Mouse (Mus musculus): ENCODE results near the gene Lbhd2.
A peak's percentile ranks its signal among the peaks of the same experiment; 100 is the strongest.

Gene Lbhd2

GRCm38 (mm10) chr12:111406622-111407021 is at the start of gene Lbhd2:
Gene Lbhd2, plus strand, starts transcription at chr12:111406809.
- no peak for DNase-seq (ENCODE audit: low spot score in 2 of 2)

GRCm38 (mm10) chr12:111360671-111361070 is 45.9 kb upstream of the Lbhd2 start:
- DNase-seq (ENCODE audit: low spot score in 2 of 2) = no peak

GRCm38 (mm10) chr12:111361319-111362098 is 45.1 kb upstream of the Lbhd2 start:
- no peak for DNase-seq (ENCODE audit: low spot score in 2 of 2)

GRCm38 (mm10) chr12:111364234-111364633 is 42.4 kb upstream of the Lbhd2 start:
- DNase-seq (ENCODE audit: low spot score in 2 of 2) = no peak

DNA sequence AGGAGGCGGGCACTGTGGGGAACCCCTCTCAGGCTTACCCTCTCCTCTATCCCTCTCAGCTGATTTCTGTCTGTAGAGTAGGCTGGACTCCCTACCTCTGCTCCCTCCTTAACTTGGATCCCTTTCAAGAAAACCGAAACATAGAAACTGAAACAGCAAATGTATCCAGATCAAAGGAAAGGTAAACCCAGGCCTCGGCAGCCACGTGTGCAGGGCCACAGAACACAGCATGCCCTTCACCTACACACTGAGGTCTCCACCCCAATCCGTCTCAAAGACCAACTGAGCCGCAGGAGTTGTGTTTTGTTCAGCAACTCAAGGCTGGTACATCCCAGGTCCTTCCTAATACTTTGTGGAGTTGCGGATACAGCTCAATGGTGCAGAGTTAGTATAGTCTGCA is 39.5 kb upstream of the Lbhd2 start:
- DNase-seq (ENCODE audit: low spot score in 2 of 2) = no peak

DNA sequence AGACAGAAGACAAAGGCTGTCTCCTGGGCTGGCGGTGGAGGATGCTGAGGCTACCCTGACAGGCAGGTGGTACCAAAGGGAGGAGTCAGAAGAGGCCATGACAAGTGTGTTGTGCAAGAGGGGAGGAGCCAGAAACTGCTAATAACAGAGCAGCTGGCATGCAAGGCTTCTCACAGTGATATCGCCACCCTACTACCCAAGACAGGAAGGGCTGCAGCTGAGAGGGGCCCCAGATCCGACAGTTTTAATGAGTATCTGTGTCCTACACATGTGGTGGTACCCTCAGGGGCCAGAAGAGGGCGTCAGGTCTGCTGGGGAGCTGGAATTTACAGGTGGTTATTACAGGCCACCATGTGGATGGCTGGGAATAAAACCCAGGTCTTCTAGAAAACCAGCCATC is 36.4 kb upstream of the Lbhd2 start:
- DNase-seq (ENCODE audit: low spot score in 2 of 2) = no peak

DNA sequence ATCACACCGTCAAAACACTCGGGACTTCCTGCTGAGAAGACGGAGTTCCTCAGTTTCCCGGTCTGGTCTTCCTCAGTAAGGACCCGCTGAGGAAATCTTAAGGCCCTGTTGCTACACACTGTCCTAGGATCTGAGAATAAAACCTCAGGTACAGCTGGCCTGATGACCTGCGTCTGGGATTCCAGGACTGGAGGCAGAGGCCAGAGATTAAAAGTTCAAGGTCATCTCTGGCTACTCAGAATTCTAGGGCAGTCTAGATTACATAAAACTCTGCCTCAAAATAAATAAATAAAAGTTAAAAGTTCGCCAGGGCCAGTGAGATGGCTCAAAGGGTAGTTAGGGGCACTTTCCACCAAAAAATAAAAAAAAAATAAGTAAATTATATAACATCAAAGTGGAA is 34.7 kb upstream of the Lbhd2 start:
- no peak for DNase-seq (ENCODE audit: low spot score in 2 of 2)

GRCm38 (mm10) chr12:111373411-111373810 is 33.2 kb upstream of the Lbhd2 start:
- DNase-seq (ENCODE audit: low spot score in 2 of 2) = no peak

- no peak for DNase-seq (ENCODE audit: low spot score in 2 of 2)
Observed at GRCm38 (mm10) chr12:111374727-111375126, 31.9 kb upstream of the Lbhd2 start.

GRCm38 (mm10) chr12:111375559-111375958 is 31.1 kb upstream of the Lbhd2 start:
- DNase-seq (ENCODE audit: low spot score in 2 of 2) = no peak

- DNase-seq (ENCODE audit: low spot score in 2 of 2) = no peak
Observed at GRCm38 (mm10) chr12:111376053-111376452, 30.6 kb upstream of the Lbhd2 start.

DNA sequence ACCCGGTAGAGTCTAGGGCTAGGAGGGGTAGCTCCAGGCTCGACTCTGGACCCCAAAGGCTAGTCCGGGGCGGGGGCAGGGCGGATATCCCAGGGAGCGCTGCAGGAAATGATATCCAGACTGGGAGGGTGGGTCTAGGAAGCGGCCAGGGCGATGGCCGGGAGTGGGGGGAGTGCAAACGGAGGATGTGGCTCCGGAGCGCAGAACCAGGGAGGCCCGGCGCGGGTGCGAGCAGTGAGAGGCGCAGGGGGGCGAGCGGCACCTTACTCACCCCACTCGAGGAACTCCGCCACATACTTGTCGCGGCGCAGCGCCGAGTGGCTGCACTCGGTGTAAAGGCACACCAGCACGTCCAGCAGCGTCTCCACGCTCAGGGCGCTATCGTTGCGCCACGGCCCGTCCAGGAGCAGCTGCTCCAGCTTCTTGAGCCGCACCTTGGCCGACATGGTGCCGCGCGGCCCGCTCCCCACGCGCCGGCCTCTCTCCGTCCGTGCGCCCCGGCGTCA is 29.7 kb upstream of the Lbhd2 start:
- no peak for DNase-seq (ENCODE audit: low spot score in 2 of 2)

DNA sequence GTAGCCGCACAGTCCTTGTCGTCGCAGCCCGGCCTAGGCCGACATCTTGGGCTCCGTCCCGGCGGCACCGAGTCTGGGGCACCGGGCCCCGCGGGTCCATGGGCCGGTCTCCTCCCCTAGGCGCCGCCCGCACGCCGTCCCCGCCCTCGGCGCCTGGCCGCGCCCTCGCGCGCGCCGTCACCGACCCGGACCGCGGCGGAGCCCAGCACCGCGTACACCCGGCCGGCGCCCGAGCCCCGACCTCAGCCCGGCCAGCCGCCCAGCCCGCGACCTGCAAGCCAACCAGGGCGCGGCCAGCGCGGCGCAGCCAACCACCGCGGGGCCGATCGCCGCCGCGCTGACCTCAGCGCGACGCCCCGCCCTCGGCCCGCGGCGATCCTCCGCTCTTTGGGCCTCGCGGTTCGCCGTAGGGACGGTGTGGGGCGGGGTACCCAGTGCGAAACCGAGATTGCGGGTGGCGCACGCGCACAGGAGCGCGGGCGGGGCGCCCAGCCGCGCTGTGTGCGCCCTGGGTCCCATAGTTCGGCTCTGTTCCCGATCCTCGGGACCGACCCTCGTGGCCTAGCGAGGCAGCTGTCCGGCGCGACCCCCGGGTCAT is 29.1 kb upstream of the Lbhd2 start, which contains the start of gene Cdc42bpb:
Gene Cdc42bpb (minus strand): TSS at position 343 of the 598 bp plus-strand sequence.
- DNase-seq (ENCODE audit: low spot score in 2 of 2) = peak; percentile 88 to 92

GRCm38 (mm10) chr12:111377986-111378490 is 28.6 kb upstream of the Lbhd2 start:
- no peak for DNase-seq (ENCODE audit: low spot score in 2 of 2)

GRCm38 (mm10) chr12:111378812-111379211 is 27.8 kb upstream of the Lbhd2 start:
- DNase-seq (ENCODE audit: low spot score in 2 of 2) = no peak

DNA sequence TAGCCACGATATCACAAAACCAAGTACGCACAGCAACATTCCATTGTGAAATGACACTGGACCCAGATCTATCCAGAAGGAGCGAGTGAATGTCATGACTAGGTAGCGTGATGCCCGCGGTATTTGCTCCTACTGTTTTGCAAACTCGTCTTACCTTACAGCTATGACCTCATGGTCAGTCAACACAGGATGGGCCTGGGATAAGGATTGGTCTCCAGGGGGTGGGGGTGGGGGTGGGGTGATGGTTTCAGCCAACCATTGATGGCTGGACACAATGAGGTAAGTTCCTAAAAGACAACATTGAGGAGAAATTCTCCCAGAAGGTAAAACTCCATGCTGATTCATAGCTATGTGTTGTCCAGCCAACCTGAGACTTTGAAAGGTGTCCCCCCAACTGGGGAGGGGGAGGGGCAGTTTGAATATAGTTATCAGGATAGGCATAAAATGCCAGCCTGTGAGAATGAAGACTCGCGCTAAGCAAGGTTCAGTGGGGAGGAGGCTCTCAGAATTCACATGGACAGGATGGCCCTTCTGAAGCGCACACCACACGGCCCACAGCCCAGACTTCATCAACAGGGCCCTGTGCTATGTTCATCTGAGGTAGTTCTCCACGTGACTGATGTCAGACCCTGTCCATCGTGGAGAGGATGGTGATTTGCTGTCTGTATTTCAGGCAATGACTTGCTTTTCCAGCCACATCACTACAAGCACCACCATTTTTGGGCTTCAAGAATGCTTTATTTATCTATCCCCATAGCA is 20.5 kb upstream of the Lbhd2 start:
- DNase-seq (ENCODE audit: low spot score in 2 of 2) = no peak

DNA sequence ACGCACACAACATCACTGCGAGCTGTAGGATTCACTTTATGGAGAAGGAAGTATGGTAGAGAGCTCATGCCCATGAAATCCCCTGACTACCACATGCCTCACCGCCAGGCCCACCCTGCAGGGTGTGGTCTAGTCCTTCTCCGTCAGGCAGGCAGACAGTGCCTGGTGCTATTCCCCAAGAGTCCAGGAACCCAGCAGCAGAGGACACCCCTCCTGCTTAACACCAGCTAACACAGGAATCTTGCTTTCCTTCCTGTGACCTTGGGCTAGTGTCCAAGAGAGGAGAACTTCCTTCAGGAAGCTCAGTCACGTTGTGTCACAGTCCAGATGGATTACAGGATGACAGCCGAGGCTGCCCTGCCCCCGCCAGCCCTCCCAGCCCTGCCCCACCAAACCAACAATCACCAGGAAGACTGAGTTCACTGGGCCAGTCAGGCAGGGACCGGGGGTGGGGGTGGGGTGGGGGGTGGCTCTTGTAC is 19.9 kb upstream of the Lbhd2 start:
- no peak for DNase-seq (ENCODE audit: low spot score in 2 of 2)

DNA sequence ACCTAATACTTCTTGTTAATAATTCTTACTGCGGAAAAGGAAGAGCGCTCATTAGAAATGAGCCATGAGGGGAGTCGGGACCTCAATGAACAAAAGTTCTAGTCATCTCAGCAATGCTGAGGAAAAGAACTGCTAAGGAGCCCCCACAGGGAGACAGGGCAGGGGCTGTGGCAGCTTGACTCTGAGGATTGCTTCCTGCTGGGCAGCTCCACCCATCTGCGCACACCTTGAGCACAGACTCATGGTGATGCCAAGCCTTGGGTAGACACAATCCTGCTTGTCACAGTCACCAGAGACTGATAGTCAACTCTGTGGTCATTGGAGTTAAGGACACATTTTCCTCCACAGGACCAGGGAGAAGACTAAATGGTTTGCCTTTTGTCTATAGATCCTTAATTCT is 19.5 kb upstream of the Lbhd2 start:
- no peak for DNase-seq (ENCODE audit: low spot score in 2 of 2)

DNA sequence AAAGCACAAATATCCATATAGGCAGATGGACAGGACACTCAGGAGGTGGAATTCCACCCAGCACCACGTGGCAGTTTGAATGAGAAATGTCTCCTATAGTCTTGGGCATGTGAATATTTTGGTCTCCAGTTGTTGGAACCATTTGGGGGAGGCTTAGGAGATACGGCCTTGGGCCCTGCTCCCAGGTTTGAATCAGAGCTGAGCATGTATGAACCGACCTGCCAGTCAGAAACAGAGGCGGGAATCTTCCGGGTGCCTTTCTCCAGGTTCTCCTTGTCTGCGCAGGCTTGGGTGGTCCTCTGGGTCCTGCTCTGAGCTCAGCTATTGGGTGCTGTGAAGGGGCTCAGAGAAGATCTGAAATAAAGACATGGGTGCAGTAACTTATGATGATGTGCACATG is 12.6 kb upstream of the Lbhd2 start:
- DNase-seq (ENCODE audit: low spot score in 2 of 2) = no peak

DNA sequence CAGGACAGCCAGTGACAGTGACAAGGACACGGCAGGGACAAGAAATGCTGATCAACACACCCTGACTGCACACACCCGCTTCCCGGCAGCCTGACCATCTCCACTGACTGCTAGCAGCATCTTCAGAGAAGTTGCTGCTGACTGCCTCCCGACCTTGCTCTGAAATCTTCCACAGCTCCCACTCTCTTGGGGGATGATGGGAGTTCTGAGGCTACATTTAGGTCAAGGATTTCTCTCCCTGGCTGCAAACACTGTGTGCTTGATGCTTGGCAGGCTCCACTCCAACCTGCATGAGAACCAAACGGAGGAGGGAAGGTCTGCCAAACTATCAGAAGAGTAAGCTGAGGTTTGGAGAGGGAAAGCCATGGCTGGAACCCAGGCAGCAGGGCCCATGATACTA is 9.6 kb upstream of the Lbhd2 start:
- DNase-seq (ENCODE audit: low spot score in 2 of 2) = no peak

DNA sequence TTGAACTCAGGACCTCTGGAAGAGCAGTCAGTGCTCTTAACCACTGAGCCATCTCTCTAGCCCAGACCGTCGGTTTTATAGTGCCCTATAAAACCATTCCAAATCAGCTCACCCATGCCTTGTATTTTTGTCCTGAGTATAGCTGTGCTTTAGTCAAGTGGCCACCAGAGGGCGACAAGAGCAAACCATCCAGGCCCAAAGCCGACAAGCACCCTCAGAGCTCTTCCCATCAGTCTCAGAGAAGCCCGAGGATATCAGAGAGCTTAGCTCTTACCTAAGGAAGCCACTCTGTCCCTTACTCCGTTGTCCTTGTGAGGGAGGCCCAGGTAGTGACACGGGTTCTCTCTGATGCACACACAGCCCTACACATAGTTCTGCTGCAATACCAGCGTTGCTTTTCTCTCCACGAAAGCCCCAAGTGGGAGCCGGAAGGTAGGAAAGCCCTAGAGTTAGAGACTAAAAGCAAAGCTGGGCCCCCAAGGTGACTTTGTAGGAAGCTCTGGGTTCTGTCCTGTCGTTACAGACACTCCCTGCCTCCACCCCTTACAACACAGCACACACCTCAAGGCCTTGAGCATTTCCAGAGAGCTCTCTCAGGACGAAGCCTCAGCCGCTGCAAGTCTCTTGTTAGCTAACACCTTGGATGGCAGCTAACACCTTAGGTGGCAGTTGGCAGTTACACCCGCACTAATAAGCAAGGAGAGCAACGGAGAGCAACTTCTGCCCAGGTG is 5.0 kb upstream of the Lbhd2 start:
- peak; percentile 62 to 63 for DNase-seq (ENCODE audit: low spot score in 2 of 2)

Data from right cerebral cortex, postnatal 36 days (tissue).